Mouse (Mus musculus) embryo, embryonic 11 days (tissue): Measurements from ENCODE around the gene Olfr1436.
"Not testable (repeated sequence)": the region's sequence is repeated elsewhere in the genome, so short reads cannot be mapped to it uniquely, and the experiment has no call there.

Experiments used
- DNase-seq: peaks from one replicate; pipeline ENCODE4 v3.0.0-alpha.2; 2015

Olfr1436 gene

GRCm38 (mm10) chr19:12299030-12299429 is at the start of gene Olfr1436:
Olfr1436 (minus strand) TSS chr19:12299130.
- DNase-seq = not testable (repeated sequence)

GRCm38 (mm10) chr19:12335810-12336209 is 36.9 kb upstream of the Olfr1436 start, which contains the start of gene Olfr1438-ps1:
Olfr1438-ps1 (minus strand) TSS chr19:12335910.
- no peak for DNase-seq

- no peak for DNase-seq
Measured at GRCm38 (mm10) chr19:12325001-12325400, 26.1 kb upstream of the Olfr1436 start, which contains the start of gene Olfr1437. Olfr1437 (minus strand) TSS chr19:12325101.

- DNase-seq = no peak
Measured at GRCm38 (mm10) chr19:12292979-12293378, 6.0 kb downstream of the Olfr1436 start.

GRCm38 (mm10) chr19:12279554-12279953 is 19.4 kb downstream of the Olfr1436 start, which contains the start of gene Olfr1434:
Olfr1434 (plus strand) TSS chr19:12279854.
- DNase-seq = no peak

- no peak for DNase-seq
Measured at GRCm38 (mm10) chr19:12260732-12261131, 38.2 kb downstream of the Olfr1436 start, which contains the start of gene Olfr235. Olfr235 (plus strand) TSS chr19:12261032.
